Mouse (Mus musculus) heart, postnatal 25 days (tissue): ENCODE measurements around the gene Chmp6. TPM values are rescaled to one million over a fixed set of nuclear protein-coding genes. Genes with fewer than 3 reads are reported as not detected.

Experiments
- DNase-seq: peaks from one replicate; pipeline ENCODE4 v3.0.0; 2022; ENCODE audit warnings: low spot score
- intact Hi-C: fragments of 180-260 bp; cut with DNase I; formaldehyde crosslinking; loops from one replicate; pipeline ENCODE4 v1.15.1; 2025
- total RNA-seq, 2 experiments: library from RNA; stranded (reverse); gene quantifications; 2 replicates each; pipeline ENCODE4 v1.2.3; 2021

Chmp6 gene
- total RNA-seq, 2 experiments from 2014 or later: 29.5 to 30.4 TPM

DNA sequence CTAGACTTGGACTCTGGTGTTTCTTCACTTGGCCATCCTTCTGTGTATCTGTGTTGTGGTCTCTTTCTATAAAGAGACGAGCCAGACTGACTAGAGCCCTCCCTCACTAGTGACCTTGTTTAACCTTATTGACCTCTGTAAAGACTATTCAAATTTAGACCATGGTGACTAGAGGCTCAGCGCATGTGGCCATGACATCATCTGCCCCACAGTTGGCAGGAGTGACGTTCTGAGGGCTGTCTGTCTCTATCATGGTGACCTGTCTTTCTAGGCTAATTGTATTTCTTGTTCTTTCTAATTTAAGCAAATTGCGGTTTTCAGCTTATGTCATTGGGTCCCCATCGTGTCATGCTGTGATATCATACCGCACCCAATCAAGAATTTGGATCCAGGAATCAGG, 38.1 kb downstream of the Chmp6 start:
- DNase-seq: no peak
- intact Hi-C loops: no loop called here

DNA sequence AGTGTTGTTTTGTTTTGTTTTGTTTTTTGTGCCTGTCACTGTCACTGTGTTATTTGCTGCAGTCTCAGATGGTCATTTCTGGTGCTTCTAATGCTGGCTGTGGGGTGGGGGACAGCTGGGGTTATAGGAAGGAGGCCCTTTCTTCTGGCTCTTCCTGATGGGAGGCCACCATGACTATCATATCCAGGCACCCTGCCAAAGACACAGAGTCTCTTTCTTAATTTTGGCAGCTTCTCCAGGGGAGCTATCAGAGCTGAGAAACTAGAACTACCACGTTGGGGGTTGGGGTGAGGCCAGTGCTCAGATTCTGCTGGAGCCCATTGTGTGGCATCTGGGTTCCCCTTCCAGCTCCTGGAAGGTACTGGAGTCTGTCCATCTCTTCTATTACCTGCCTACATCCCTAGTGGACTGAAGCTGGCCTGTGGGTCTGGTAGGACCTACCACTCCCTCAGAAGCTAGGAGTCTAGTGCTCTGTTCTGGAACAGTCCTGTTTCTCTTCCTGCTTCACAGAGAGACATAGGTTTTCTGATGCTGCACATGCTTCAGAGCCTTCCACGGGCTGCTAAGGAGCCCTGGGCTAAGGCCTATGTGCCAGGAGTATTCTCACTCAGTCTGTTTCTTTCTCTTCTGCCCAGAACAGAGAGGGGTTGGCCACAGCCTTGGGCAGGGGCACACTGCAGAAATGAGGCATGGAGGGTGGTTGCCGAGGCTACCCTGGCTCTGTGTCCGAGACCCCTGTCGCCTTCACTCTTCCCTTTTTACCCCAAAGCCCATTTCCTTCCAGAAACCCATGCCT, 39.4 kb downstream of the Chmp6 start:
- DNase-seq: peak; percentile 53
- intact Hi-C loops: no loop called here

DNA sequence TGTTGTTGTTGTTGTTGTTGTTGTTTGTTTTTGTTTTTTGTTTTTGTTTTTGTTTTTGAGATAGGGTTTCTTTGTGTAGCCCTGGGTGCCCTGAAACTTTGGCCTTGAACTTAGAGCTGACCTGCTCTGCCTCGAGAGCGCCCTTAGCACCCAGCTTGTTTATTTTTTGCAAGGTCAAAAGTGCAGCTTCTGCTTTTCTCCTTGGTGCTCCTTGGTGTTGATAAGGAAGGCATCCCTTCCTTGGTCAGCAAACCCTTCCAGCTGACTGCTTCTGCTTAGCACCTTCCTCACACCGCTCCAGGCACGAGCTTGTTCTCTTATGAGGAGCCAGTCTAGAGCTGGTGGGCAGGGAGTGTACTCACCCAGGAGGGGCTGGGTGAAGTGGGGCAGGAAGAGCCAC, 41.0 kb downstream of the Chmp6 start:
- no peak for DNase-seq
- intact Hi-C loops: no loop called here

DNA sequence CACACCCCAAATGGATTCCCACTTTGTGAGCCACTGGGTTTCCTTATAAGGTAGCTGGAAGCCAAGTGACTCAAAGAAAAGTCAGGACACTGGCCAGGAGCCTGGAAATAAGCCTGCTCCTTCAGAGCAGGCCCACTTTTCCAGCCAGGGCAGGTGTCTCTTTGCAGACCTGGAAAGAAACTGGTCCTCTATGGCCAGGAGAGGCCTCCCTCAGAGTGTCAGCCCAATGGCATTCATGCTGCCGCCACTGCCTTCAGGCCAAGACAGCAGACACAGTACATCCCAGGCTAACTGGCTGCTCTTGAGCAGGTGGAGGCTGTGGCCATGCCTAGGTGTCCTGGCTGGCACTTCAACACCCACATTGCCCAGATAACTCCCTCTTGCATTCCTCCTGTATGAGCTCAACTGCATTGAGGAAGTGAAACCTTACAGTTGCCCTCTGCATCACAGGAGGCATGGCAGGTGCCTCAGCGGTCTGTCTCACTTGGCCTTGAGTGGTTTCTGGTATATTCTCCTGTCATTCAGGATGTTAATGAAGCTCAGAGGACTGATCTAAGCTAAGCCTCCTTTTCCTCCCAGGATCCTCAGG, 41.6 kb downstream of the Chmp6 start:
- DNase-seq: no peak
- intact Hi-C loops: no loop called here

DNA sequence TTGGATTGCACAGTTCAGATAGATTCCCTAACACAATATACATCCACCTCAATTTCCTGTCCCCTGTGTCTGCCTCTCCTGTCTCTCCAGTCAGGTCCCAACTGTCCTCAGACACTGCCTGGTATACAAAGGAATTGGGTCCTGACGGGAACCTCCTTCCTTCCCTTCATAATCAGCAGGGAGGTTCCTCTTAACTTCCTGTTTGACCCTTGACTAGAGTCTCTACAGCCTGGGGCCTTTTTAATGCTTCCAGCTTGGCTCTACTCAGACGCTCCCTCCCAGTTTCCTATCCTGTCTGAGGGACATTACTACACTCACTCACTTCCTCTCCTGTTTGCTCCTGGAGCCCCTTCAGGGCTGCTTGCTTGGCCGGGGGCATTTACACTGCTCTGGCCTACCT, 42.2 kb downstream of the Chmp6 start:
- no peak for DNase-seq
- intact Hi-C loops: no loop called here

DNA sequence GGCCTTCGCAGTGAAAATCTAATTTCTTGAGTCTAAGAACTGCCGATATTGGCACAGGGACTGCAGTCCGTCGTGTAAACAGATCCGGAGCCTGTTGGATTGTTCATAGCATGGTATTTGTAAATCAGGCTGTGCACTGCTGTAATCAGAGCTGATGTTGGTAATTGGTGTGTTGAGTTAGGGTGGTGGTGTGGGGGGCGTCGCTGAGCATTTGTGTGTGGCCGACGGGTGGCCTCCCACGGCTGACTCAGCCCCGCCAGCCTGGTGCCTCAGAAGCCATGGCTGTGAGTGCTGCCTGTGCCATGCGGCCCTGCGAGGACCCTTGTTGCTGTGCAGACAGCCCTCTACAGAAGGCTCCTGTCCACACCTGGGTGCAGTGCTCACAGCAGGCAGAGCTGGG, 43.3 kb downstream of the Chmp6 start:
- DNase-seq: no peak
- intact Hi-C loops: no loop called here

DNA sequence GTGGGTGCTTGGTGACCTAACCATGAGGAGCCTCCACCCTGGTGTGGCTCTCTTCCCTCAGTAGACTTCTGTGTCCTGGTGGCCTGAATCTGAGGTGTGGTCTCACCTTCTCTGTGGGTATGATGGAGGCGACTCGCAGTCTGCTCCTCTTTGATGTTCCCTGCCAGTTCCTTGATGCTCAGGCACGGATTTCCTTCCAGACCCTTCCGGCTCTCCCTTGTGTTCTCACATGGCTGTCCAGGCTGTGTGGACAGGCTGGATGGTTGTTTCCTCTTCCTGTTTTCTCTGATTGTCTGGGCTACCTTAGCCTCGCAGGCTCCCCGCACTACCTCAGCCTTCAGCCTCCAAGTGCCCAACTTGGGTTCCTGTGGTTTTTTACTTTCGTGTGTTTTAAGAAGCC, 45.6 kb downstream of the Chmp6 start:
- DNase-seq: no peak
- intact Hi-C loops: no loop called here

DNA sequence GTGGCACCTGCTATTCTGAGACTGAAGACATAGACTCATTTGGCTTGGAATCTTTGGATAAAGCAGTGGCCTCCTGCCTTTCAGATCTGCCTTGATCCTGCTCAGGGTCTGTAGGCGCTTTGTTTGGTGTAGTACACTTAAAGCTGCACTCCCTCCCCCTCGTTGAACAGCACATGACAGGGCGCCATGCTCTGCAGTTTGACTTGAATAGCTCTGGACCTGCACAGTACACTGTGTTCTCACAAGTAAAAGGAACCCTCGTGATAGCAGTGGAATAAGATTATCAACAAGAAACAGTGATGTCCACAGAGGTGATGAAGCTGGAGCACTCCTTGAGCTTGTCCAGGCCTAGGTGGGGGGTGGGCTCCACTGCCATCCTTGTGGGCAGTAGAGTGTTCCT, 46.5 kb downstream of the Chmp6 start:
- intact Hi-C loops: no loop called here
- DNase-seq: no peak

DNA sequence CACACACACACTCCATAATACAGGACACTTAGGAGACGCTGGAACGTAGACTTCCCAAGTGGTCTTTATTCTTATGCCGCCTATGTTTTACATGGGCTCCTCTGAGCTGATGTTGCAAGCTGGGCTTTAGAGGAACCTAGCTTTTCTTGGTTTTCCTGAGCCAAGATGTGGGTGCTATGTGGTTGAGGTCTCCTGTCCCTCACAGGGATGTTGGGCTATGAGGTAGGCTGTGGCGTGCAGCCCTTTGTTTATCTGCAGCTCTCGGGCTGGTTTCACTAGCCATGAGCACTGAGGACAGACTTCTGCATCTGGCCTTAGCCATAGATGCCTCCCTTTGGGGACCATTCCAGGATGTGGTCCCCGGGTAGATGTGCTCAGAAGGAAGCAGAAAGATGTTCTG, 47.4 kb downstream of the Chmp6 start:
- intact Hi-C loops: no loop called here
- DNase-seq: no peak

DNA sequence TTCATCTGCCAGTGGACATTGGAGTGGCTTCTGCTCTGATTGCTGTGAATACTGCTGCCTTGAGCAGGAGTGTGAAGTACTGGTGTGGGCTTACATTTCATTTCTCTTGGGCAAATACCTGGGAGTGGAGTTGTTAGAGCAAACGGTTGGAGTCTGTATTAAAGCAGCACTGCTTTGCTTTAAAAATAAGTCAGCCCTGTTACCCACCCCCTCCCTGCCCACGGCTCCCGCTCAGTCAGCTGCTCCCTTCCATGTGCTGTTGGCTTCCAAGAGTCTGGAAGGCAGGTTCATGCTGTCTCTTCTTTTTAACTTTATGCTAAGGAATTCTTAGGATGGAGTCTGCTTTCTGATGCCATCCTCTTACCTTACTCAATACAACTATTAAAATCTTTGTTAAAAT, 48.3 kb downstream of the Chmp6 start:
- DNase-seq: no peak
- intact Hi-C loops: no loop called here

DNA sequence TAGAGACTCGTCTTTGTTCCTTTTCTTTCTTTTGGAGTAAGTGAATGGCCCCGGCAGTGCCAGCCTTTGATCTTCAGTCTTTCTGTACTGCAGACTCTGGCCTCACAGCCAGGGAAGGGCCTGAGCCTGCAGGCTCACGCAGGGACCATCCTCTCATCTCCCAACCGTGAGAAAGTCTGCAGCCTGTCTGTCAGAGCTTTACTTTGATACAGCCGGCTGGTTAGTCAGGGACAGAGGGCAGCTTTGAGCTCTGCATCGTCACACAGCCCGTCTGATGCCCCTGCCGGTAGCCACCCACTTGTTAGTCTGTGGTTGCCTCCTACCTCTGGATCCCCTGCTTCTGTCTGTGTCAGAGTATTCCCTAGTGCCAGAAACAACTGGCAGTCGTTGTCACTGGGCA, 51.8 kb downstream of the Chmp6 start:
- no peak for DNase-seq
- intact Hi-C loops: no loop called here

DNA sequence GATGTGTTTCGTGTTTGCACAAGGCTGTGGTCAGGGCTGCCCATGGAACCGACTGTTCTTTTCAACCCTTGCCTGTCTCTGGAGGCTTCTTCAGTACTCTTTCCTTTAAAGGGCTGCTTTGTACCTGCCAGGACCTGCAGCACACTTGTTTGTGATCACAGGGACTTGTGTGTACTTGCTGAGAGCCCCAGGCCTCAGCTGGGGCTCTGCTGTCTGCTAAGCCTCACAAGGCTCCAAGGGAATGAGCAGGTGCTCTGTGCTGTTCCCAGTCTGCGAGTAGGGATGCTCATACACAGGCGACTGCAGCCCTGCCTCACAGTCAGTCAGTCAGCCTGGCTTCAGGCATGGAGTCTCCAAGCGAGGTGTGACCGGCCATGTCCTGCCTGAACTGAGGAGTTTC, 53.1 kb downstream of the Chmp6 start:
- no peak for DNase-seq
- intact Hi-C loops: no loop called here

DNA sequence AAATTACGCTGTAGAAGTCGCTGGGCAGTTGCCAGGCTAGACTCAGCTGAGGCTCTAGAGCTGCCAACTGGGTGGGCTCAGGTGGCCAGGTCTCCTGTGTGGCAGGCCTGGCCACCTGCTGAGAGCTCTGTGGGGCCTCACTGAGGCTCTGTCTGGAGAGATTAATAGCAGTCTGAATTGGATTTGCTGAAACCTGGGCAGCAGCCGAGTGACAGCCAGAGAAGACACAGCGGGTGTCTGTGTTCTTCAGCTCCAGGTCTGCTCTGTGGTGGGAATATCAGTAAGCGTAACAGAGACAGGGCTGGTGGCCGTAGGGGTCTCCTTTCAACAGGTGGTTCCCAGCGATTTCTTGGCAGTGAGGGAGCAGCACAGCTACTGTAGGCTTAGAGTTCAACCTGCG, 54.2 kb downstream of the Chmp6 start:
- intact Hi-C loops: no loop called here
- no peak for DNase-seq

DNA sequence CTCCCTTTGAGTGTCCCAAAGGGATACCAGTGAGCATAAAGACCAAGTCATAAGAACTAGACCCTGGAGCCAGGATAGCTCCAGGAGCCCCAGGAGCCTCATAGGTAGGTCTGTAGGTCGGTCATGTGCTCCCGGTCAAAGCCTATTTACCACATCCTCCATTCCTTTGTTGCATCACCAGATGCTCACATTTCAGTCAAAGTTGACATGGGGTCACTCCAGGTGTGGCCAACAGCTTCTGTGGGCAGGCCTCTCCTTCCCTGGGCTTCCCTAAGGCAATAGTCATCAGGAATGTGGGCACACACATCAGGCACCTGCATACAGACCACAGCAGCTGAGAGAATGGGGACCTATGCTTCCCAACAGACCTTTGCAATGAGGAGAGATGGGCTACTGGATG, 54.7 kb downstream of the Chmp6 start:
- DNase-seq: no peak
- intact Hi-C loops: no loop called here

Other genes starting within 250 kb of the Chmp6 start
- 1 to 10 TPM; 7.1 to 8.0 TPM for gene Baiap2, start 29.3 kb downstream of the Chmp6 start, total RNA-seq
- 1 to 10 TPM; 4.3 to 4.7 TPM for gene Aatk, start 133.7 kb downstream of the Chmp6 start, total RNA-seq
- 1 to 10 TPM; 9.3 to 9.7 TPM for gene Cep131, start 173.4 kb downstream of the Chmp6 start, total RNA-seq
- gene Tepsin, start 185.3 kb downstream of the Chmp6 start, total RNA-seq: 1 to 10 TPM; 7.4 to 8.2 TPM
- gene Ndufaf8, start 185.5 kb downstream of the Chmp6 start, total RNA-seq: 10 to 100 TPM; 67.1 to 69.7 TPM
- 10 to 100 TPM; 75.9 to 78.0 TPM for gene Slc38a10, start 237.9 kb downstream of the Chmp6 start, total RNA-seq